Mouse (Mus musculus) hindbrain, embryonic 12.5 days (tissue): ENCODE results near the gene Slco2a1. TPM values are rescaled to one million over a fixed set of nuclear protein-coding genes. Genes with fewer than 3 reads are reported as not detected.

Source experiments
- ATAC-seq: fragments of 200-750 bp; cut with Nextera tagmentation; 2 replicates; pipeline ENCODE4 v1.8.0; 2017; ENCODE audit warnings: moderate TSS enrichment; ENCODE audit not compliant: low FRiP score
- H3K27ac ChIP-seq: fragments of 300-500 bp; sonication (generic); 2 replicates; pipeline ENCODE4 v1.5.1; 2016; ENCODE audit warnings: mild to moderate bottlenecking
- H3K27me3 ChIP-seq: fragments of 300-500 bp; sonication (generic); 2 replicates; pipeline ENCODE4 v1.6.1; 2016; ENCODE audit warnings: mild to moderate bottlenecking
- H3K36me3 ChIP-seq: fragments of 300-500 bp; sonication (generic); 2 replicates; pipeline ENCODE4 v1.6.1; 2016; ENCODE audit warnings: mild to moderate bottlenecking
- H3K4me1 ChIP-seq: fragments of 300-500 bp; sonication (generic); 2 replicates; pipeline ENCODE4 v1.6.1; 2016
- H3K4me2 ChIP-seq: fragments of 300-500 bp; sonication (generic); replicated peaks from 2 replicates; pipeline ENCODE4 v1.6.1; 2016; ENCODE audit warnings: mild to moderate bottlenecking
- H3K4me3 ChIP-seq: fragments of 300-500 bp; sonication (generic); 2 replicates; pipeline ENCODE4 v1.5.1; 2016; ENCODE audit warnings: mild to moderate bottlenecking
- H3K9ac ChIP-seq: fragments of 300-500 bp; sonication (generic); 2 replicates; pipeline ENCODE4 v1.6.1; 2016; ENCODE audit warnings: mild to moderate bottlenecking, moderate library complexity
- H3K9me3 ChIP-seq: fragments of 300-500 bp; sonication (generic); replicated peaks from 2 replicates; pipeline ENCODE4 v1.6.1; 2016; ENCODE audit warnings: mild to moderate bottlenecking
- WGBS: fragments of 180-500 bp; shearing (Covaris S2); methylation state at CpG from one replicate; pipeline ENCODE4 v1.1.7; 2016; 5-methylcytosine and 5-hydroxymethylcytosine counted together
- polyA plus RNA-seq: library from polyadenylated mRNA; unstranded; fragments of >200 nt; fragmentation: Nextera tagmentation; extraction: Ambion mirVana; gene quantifications from 2 replicates; pipeline ENCODE4 v1.2.1, GENCODE M21; 2016

Slco2a1 gene
- polyA plus RNA-seq, 1 experiment from 2014 or later: 1.1 TPM

DNA sequence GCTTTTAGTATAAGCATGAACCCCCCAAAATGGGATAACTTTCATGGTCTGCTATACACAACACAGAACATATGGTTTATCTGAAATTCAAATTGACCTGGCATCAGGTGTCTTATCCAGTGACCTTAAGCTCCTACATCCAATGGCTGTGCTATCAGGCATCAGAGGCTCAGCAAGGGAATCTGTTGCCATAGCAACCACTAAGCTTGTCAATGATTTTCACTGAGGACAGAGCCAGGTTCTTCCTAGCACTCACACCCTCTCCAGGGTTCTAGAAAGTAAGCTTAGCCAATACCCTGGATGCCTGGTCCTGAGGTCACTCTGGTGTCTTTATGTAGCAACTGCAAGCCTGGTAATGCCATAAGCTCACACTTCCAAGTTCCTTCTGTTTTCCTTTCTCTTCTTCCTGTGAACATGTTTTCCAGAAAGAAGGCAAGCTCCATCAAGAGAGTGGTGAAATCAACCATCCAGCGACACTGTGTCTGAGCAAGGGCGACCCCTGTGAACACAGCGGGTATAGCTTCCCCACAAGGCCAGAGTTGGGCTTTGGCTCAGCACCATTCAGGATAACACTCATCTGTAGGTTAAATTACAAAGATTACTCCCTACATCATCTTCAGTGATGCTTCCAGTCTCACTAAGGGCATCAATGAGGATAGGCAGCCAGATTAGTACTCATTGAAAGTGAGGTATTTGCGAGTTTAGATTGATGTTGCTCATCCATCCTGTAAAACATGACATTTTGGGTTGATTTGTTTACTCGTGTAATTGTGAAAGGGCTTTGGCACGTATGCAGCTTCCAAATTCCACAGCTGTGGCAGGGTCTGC lies 2.0 kb downstream of the Slco2a1 start:
- ATAC-seq: peak; percentile 29; the same call in 1 of the 2 replicates
- WGBS: 49% methylated on average over 6 of the region's 6 CpGs
- no peaks in the 10 kb centered on the region for H3K36me3 ChIP-seq
- H3K27ac ChIP-seq: peak overlapping the region; percentile 25; the same call in 1 of the 2 replicates
- H3K27me3 ChIP-seq: no peaks in the 10 kb centered on the region
- no peak overlapping the region for H3K9ac ChIP-seq
- no peak overlapping the region for H3K4me3 ChIP-seq
- peaks cover 33% of the 10 kb centered on the region for H3K4me1 ChIP-seq
- H3K4me2 ChIP-seq: no peak overlapping the region
- no peaks in the 10 kb centered on the region for H3K9me3 ChIP-seq

- Histone ChIP-seq H3K27me3 (no peaks in the 10 kb centered on the region), H3K36me3 (no peaks in the 10 kb centered on the region)
- no peak for ATAC-seq
Observed at GRCm38 (mm10) chr9:102991134-102991406, 2.6 kb downstream of the Slco2a1 start.

DNA sequence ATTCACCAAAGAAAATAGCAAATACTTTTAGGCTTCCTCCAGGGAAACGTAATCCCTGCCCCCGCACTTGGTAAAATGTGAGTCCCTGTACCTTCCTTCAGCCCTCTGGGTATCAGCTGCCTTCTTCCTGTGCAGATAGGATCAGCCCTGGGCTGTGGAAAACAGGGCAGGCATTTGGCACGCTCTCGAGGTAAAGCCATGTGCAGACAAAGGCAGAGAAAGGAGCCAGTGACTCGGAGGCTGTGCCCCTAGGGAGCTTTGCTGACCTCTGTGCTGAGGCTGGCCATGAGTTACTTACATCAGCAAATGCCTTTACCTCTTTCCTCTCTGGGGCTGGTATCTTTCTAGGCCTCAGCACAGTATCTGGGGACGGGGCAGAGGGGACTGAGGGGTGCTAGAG lies 4.4 kb downstream of the Slco2a1 start:
- H3K27me3 ChIP-seq: no peaks in the 10 kb centered on the region
- ATAC-seq: no peak
- peak overlapping the region; percentile 60; the same call in 1 of the 2 replicates for H3K27ac ChIP-seq
- no peak overlapping the region for H3K4me3 ChIP-seq
- H3K4me2 ChIP-seq: no peak overlapping the region
- peaks cover 33% of the 10 kb centered on the region for H3K4me1 ChIP-seq
- no peak overlapping the region for H3K9ac ChIP-seq
- WGBS: 29% methylated on average over 6 of the region's 6 CpGs
- no peaks in the 10 kb centered on the region for H3K9me3 ChIP-seq
- no peaks in the 10 kb centered on the region for H3K36me3 ChIP-seq

More at GRCm38 (mm10) chr9:102991134-102991406, 2.6 kb downstream of the Slco2a1 start:
- Histone ChIP-seq H3K27ac (0 out of 2 replicates have a peak overlapping the region, but pooled peaks have one; percentile 25), H3K4me3 (no peak overlapping the region), H3K9me3 (no peaks in the 10 kb centered on the region), H3K4me1 (peaks cover 33% of the 10 kb centered on the region), H3K4me2 (no peak overlapping the region), H3K9ac (no peak overlapping the region)
- WGBS: 73% methylated on average over 4 of the region's 4 CpGs

DNA sequence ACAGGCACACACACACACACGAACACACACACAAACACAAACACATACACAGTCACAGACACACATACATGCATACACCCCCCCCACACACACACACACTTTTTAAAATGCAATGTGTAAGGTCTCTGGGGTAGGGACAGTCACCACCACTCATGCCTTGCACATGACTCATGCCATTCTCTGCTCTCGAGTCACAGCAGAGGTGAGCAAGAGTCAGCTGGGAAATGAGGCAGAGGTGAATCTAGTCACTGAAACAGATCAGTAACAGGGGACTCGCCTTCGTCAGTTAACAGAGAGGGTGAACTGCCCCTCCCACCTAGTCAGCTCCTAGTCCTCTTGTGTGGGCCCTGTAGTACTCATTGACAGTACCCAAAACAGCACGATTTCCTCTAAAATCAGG lies 5.3 kb downstream of the Slco2a1 start:
- H3K9ac ChIP-seq: no peak overlapping the region
- no peaks in the 10 kb centered on the region for H3K9me3 ChIP-seq
- H3K36me3 ChIP-seq: no peaks in the 10 kb centered on the region
- no peak overlapping the region for H3K4me2 ChIP-seq
- no peak overlapping the region for H3K4me3 ChIP-seq
- ATAC-seq: no peak
- peaks cover 33% of the 10 kb centered on the region for H3K4me1 ChIP-seq
- H3K27ac ChIP-seq: no peak overlapping the region
- 72% methylated on average over 5 of the region's 5 CpGs for WGBS
- H3K27me3 ChIP-seq: 0 out of 2 replicates have a peak, but pooled peaks cover under 1% of the 10 kb centered on the region

DNA sequence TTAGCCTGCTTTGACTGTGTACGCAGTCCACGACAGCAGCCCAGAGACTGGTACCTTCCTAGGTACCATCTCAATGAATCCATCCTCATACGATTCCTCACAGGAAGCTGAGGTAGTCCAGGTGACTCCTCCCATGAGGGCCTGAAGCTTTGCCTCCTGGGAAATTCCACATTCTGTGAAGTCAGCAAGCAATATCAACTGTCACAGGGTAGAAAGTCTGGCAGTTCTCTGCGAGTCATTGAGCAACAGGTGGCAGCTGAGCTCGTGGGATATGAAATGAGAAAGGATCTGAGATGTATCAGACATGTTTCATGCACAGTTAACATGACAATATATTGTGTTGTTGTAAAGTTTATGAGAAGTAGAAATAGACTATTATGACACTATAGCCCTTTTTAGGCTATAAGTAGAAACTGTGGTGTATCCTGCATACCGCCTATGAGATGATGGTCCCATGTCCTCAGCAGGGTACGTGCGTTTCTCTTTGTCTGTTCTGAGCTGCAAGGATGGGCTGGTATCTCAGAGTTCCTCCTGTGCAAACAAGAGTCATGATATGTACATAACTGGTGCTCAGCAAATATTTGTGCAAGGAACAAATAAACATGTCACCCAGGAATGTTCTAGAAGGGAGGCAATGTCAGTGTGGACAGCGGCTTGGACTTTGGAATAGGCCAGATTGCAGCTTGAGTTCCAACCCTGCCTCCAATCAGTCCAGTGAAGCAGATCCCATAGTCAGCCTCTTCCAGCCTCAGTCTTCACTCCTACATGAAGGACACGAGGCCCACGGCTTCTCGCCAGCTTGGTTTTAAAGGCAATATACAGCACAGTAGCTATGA lies 7.5 kb downstream of the Slco2a1 start:
- H3K27ac ChIP-seq: no peak overlapping the region
- no peaks in the 10 kb centered on the region for H3K36me3 ChIP-seq
- no peak overlapping the region for H3K9ac ChIP-seq
- 0 out of 2 replicates have a peak, but pooled peaks cover 4% of the 10 kb centered on the region for H3K27me3 ChIP-seq
- 89% methylated on average over 12 of the region's 12 CpGs for WGBS
- ATAC-seq: no peak
- H3K9me3 ChIP-seq: no peaks in the 10 kb centered on the region
- H3K4me1 ChIP-seq: peaks cover 16% of the 10 kb centered on the region
- no peak overlapping the region for H3K4me3 ChIP-seq
- no peak overlapping the region for H3K4me2 ChIP-seq

DNA sequence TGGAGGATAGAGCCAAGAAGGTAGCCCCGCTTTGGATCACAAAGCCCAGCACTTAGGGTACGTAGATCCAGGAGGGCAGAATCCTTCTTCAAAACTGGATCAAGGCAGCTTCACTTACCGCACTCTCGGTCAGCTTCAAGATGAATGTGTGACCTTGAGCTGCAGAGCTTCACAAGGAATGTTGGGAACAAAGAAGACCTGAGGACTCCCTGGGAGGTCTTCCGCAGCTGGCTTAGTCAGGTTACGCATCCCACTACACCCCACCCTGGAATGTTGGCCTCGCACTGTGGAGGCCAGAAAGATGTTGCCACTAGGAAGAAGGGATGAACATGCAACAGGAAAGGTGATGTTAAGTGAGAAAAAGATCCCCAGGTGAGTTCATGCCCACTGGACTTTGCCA lies 11.9 kb downstream of the Slco2a1 start:
- no peak overlapping the region for H3K4me2 ChIP-seq
- 78% methylated on average over 7 of the region's 7 CpGs for WGBS
- no peak for ATAC-seq
- no peak overlapping the region for H3K27ac ChIP-seq
- H3K27me3 ChIP-seq: 0 out of 2 replicates have a peak, but pooled peaks cover 4% of the 10 kb centered on the region
- H3K4me1 ChIP-seq: no peaks in the 10 kb centered on the region
- H3K9me3 ChIP-seq: no peaks in the 10 kb centered on the region
- no peak overlapping the region for H3K9ac ChIP-seq
- H3K36me3 ChIP-seq: no peaks in the 10 kb centered on the region
- no peak overlapping the region for H3K4me3 ChIP-seq

DNA sequence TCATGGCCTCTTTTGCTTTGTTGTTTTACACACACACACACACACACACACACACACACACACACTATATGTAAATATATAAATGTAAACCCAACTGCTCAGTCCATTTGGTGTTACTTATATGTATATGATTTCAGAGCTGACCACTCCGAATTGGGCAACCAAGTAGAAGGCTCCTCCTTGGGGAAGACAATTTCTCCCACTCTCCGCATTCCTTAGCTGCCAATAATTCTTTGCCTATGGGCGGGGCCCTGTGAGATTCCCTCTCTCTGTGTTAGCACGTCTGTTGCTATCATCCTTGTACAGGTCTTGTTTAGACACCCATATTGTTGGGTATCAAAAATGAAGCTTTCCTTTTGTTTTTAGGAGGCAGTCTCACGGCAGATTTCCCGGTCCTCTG lies 15.8 kb downstream of the Slco2a1 start:
- Histone ChIP-seq H3K4me1 (peaks cover 12% of the 10 kb centered on the region), H3K9me3 (no peaks in the 10 kb centered on the region), H3K27me3 (peaks cover 31% of the 10 kb centered on the region), H3K4me3 (no peak overlapping the region), H3K4me2 (no peak overlapping the region), H3K36me3 (no peaks in the 10 kb centered on the region), H3K27ac (no peak overlapping the region), H3K9ac (no peak overlapping the region)
- 83% methylated on average over 6 of the region's 6 CpGs for WGBS
- ATAC-seq: no peak

GRCm38 (mm10) chr9:103007699-103008078 lies 19.2 kb downstream of the Slco2a1 start:
- 0 out of 2 replicates have a peak, but pooled peaks have one; percentile 11 for ATAC-seq
- Histone ChIP-seq H3K4me2 (peak overlapping the region; percentile 85), H3K27ac (no peak overlapping the region), H3K4me3 (peak overlapping the region; percentile 43), H3K4me1 (peaks cover 12% of the 10 kb centered on the region), H3K36me3 (no peaks in the 10 kb centered on the region), H3K9me3 (no peaks in the 10 kb centered on the region), H3K9ac (peak overlapping the region; percentile 55), H3K27me3 (peaks cover 42% of the 10 kb centered on the region)
- WGBS: 2% methylated on average over 15 of the region's 15 CpGs

DNA sequence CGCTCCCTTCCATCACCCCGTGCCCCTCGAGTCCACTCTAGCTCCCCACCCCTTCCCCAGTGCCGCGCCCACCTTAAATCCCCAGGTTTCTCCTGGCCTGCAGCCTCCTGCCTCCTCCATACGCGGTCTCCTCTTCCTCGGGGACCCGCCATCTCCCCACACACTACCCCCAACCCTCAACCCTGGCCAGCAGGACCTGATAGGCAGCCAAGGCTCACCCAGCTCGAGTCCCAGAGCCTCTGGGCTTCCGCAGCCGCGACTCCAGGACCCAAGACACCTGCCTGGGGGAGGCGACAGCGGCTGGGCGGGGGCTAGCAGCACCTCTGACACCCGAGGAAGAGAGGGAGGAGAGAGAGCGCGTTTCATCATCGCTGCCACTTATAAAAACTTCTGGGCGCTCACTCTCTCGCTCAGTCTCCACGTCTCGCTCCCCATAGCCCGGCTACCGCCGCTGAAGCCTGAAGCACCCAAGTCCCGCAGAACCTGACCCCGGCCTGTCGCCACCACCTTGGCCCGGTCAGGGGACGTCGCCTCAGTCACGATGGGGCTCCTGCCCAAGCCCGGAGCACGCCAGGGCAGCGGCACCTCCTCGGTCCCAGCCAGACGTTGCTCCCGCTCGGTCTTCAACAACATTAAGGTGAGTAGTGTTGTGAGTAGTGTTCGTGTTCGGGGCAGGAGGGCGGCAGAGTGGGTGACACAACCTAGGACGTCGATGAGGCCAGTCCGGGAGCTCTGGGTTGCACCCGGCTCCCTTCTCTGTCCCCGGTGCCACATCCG lies 19.8 kb downstream of the Slco2a1 start:
- peak; percentile 32; the same call in 1 of the 2 replicates for ATAC-seq
- H3K4me3 ChIP-seq: peak overlapping the region; percentile 43
- H3K9ac ChIP-seq: peak overlapping the region; percentile 55
- 3% methylated on average over 50 of the region's 50 CpGs for WGBS
- peak overlapping the region; percentile 85 for H3K4me2 ChIP-seq
- no peaks in the 10 kb centered on the region for H3K36me3 ChIP-seq
- no peaks in the 10 kb centered on the region for H3K9me3 ChIP-seq
- H3K27ac ChIP-seq: no peak overlapping the region
- H3K4me1 ChIP-seq: peaks cover 12% of the 10 kb centered on the region
- peaks cover 42% of the 10 kb centered on the region for H3K27me3 ChIP-seq

GRCm38 (mm10) chr9:103010161-103010560 lies 21.6 kb downstream of the Slco2a1 start:
- Histone ChIP-seq H3K9me3 (no peaks in the 10 kb centered on the region), H3K27me3 (peaks cover 42% of the 10 kb centered on the region)
- ATAC-seq: no peak

DNA sequence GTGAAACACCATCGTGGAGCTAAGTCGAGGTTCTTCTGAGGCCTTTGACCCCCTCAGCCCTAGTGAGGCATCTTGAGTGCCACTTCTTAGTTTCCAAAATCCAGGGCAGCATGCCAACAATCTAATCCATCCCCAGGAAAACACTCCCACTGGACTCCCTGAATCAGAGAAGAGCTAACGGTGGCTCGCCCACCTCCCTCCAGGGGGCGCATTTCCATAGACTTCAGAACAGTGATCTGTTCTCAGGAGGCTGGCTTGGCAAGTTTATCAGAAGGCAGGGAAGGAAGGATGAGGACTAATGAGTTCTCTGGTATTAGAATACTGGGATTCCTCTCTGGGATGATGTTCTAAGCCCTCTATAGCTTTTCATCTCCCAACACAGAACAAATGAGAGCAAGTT lies 24.9 kb downstream of the Slco2a1 start:
- H3K4me2 ChIP-seq: no peak overlapping the region
- no peak overlapping the region for H3K4me3 ChIP-seq
- peaks cover 4% of the 10 kb centered on the region for H3K4me1 ChIP-seq
- peaks cover 20% of the 10 kb centered on the region for H3K27me3 ChIP-seq
- H3K27ac ChIP-seq: no peak overlapping the region
- no peak for ATAC-seq
- 6% methylated on average over 5 of the region's 5 CpGs for WGBS
- H3K36me3 ChIP-seq: no peaks in the 10 kb centered on the region
- no peak overlapping the region for H3K9ac ChIP-seq
- no peaks in the 10 kb centered on the region for H3K9me3 ChIP-seq

More at GRCm38 (mm10) chr9:103010161-103010560, 21.6 kb downstream of the Slco2a1 start:
- H3K4me2 ChIP-seq: no peak overlapping the region
- no peak overlapping the region for H3K27ac ChIP-seq
- WGBS: 91% methylated on average over 3 of the region's 3 CpGs
- peaks cover 12% of the 10 kb centered on the region for H3K4me1 ChIP-seq
- no peak overlapping the region for H3K9ac ChIP-seq
- H3K4me3 ChIP-seq: no peak overlapping the region
- H3K36me3 ChIP-seq: no peaks in the 10 kb centered on the region

DNA sequence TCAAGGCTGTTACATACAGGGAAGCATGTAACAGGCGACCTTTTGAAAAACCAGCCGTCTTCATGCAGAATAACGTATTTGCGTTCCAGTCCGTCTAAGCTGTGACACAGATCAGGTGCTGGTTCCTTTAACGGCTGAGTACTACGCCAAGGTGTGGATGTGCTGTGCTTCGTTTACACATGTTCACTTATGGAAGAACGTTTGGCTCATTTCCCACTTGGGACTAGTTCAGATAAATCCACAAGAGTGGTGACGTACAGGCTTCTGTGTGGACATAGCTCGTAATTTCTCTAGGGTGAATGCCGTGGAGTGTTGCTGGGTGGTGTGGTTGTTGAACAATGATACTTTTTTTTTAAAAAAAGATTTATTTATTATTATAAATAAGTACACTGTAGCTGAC lies 26.2 kb downstream of the Slco2a1 start:
- no peak overlapping the region for H3K4me2 ChIP-seq
- WGBS: 91% methylated on average over 12 of the region's 12 CpGs
- no peak for ATAC-seq
- no peak overlapping the region for H3K4me3 ChIP-seq
- H3K27ac ChIP-seq: no peak overlapping the region
- H3K27me3 ChIP-seq: peaks cover 8% of the 10 kb centered on the region
- no peaks in the 10 kb centered on the region for H3K36me3 ChIP-seq
- H3K9ac ChIP-seq: no peak overlapping the region
- H3K4me1 ChIP-seq: no peaks in the 10 kb centered on the region
- H3K9me3 ChIP-seq: no peaks in the 10 kb centered on the region
